Mouse (Mus musculus) hindbrain, postnatal 0 days (tissue): Measurements from ENCODE around the gene Slc25a26. TPM values are rescaled to one million over a fixed set of nuclear protein-coding genes. Genes with fewer than 3 reads are reported as not detected.

ENCODE experiments used
- ATAC-seq: fragments of 200-750 bp; cut with Nextera tagmentation; 2 replicates; pipeline ENCODE4 v1.8.0; 2017; ENCODE audit warnings: mild to moderate bottlenecking, moderate TSS enrichment, moderate library complexity
- DNase-seq: peaks from one replicate; pipeline ENCODE4 v3.0.0-alpha.2; 2015; ENCODE audit warnings: low spot score
- H3K27ac ChIP-seq: fragments of 300-500 bp; sonication (generic); 2 replicates; pipeline ENCODE4 v1.5.1; 2014; ENCODE audit warnings: mild to moderate bottlenecking
- H3K27me3 ChIP-seq: fragments of 300-500 bp; sonication (generic); 2 replicates; pipeline ENCODE4 v1.6.1; 2014; ENCODE audit warnings: low read length, mixed read lengths; ENCODE audit not compliant: insufficient read depth
- H3K36me3 ChIP-seq: fragments of 300-500 bp; sonication (generic); 2 replicates; pipeline ENCODE4 v1.6.1; 2014; ENCODE audit warnings: low read length, mixed read lengths; ENCODE audit not compliant: insufficient read depth
- H3K4me1 ChIP-seq: fragments of 300-500 bp; sonication (generic); 2 replicates; pipeline ENCODE4 v1.6.1; 2014; ENCODE audit warnings: antibody characterized with exemption, low read length, mixed read lengths; ENCODE audit not compliant: insufficient read depth
- H3K4me2 ChIP-seq: fragments of 300-500 bp; sonication (generic); 2 replicates; pipeline ENCODE4 v1.6.1; 2014; ENCODE audit warnings: low read depth, mild to moderate bottlenecking, low read length, moderate library complexity, mixed read lengths
- H3K4me3 ChIP-seq: fragments of 300-500 bp; sonication (generic); 2 replicates; pipeline ENCODE4 v1.5.1; 2014; ENCODE audit warnings: low read length
- H3K9ac ChIP-seq: fragments of 300-500 bp; sonication (generic); replicated peaks from 2 replicates; pipeline ENCODE4 v1.6.1; 2014; ENCODE audit warnings: mild to moderate bottlenecking, low read length, moderate library complexity, mixed read lengths
- H3K9me3 ChIP-seq: fragments of 300-500 bp; sonication (generic); 2 replicates; pipeline ENCODE4 v1.6.1; 2016; ENCODE audit warnings: low read length, mixed read lengths
- CTCF ChIP-seq: IDR thresholded peaks from 2 replicates; pipeline ENCODE4 v1.5.1; 2016; ENCODE audit warnings: antibody characterized with exemption, control low read depth, low read depth
- WGBS: fragments of 180-500 bp; shearing (Covaris S2); extraction: QIAGEN DNeasy Blood & Tissue Kit; methylation state at CpG from one replicate; pipeline ENCODE4 v1.1.7; 2014; 5-methylcytosine and 5-hydroxymethylcytosine counted together
- polyA plus RNA-seq: library from polyadenylated mRNA; unstranded; fragments of >200 nt; fragmentation: Nextera tagmentation; extraction: Ambion mirVana; gene quantifications from 2 replicates; pipeline ENCODE4 v1.2.1, GENCODE M21; 2015
- total RNA-seq: library from RNA; depleted of rRNA; stranded (reverse); fragments of >200 nt; gene quantifications from 2 replicates; pipeline ENCODE4 v1.2.3, GENCODE M21; 2014

Slc25a26 gene
- total and polyA plus RNA-seq, 2 experiments from 2014 or later = 4.1 to 10.2 TPM

- Histone ChIP-seq H3K36me3 (peaks cover 20% of the 10 kb centered on the region), H3K4me2 (no peak overlapping the region), H3K9ac (no peak overlapping the region), H3K4me1 (peaks cover 5% of the 10 kb centered on the region; the same call in 1 of the 2 replicates), H3K4me3 (no peak overlapping the region), H3K9me3 (no peaks in the 10 kb centered on the region), H3K27ac (no peak overlapping the region), H3K27me3 (no peaks in the 10 kb centered on the region)
- DNase-seq (no peak), ATAC-seq (no peak)
- TF ChIP-seq CTCF = no peak
- 89% methylated on average over 5 of the region's 5 CpGs for WGBS
Measured at GRCm38 (mm10) chr6:94624543-94624942, 124.4 kb downstream of the Slc25a26 start.

GRCm38 (mm10) chr6:94625896-94626295 is 125.8 kb downstream of the Slc25a26 start:
- H3K27ac ChIP-seq = peak overlapping the region; percentile 87; the same call in 1 of the 2 replicates
- H3K9ac ChIP-seq = no peak overlapping the region
- no peak for DNase-seq
- no peaks in the 10 kb centered on the region for H3K9me3 ChIP-seq
- H3K4me1 ChIP-seq = peaks cover 5% of the 10 kb centered on the region; the same call in 1 of the 2 replicates
- no peak overlapping the region for H3K4me2 ChIP-seq
- WGBS = 64% methylated on average over 5 of the region's 5 CpGs
- no peak for TF ChIP-seq CTCF
- no peaks in the 10 kb centered on the region for H3K27me3 ChIP-seq
- ATAC-seq = no peak
- peaks cover 16% of the 10 kb centered on the region for H3K36me3 ChIP-seq
- no peak overlapping the region for H3K4me3 ChIP-seq

GRCm38 (mm10) chr6:94626807-94627206 is 126.7 kb downstream of the Slc25a26 start:
- Histone ChIP-seq H3K27me3 (no peaks in the 10 kb centered on the region), H3K4me3 (no peak overlapping the region), H3K4me1 (peaks cover 5% of the 10 kb centered on the region; the same call in 1 of the 2 replicates), H3K4me2 (no peak overlapping the region), H3K9ac (no peak overlapping the region; the same call in 1 of the 2 replicates), H3K36me3 (peaks cover 8% of the 10 kb centered on the region), H3K9me3 (no peaks in the 10 kb centered on the region), H3K27ac (peak overlapping the region; percentile 87)
- 48% methylated on average over 2 of the region's 2 CpGs for WGBS
- ATAC-seq (no peak), DNase-seq (no peak)
- no peak for TF ChIP-seq CTCF

GRCm38 (mm10) chr6:94627714-94628595 is 127.8 kb downstream of the Slc25a26 start:
- no peaks in the 10 kb centered on the region for H3K9me3 ChIP-seq
- DNase-seq (no peak), ATAC-seq (no peak)
- H3K27ac ChIP-seq = peak overlapping the region; percentile 87
- no peak overlapping the region for H3K4me3 ChIP-seq
- no peaks in the 10 kb centered on the region for H3K27me3 ChIP-seq
- whole genome bisulfite sequencing = 38% methylated on average over 15 of the region's 15 CpGs
- no peak overlapping the region for H3K4me2 ChIP-seq
- H3K36me3 ChIP-seq = no peaks in the 10 kb centered on the region; the same call in 1 of the 2 replicates
- peak overlapping the region; percentile 37; the same call in 1 of the 2 replicates for H3K9ac ChIP-seq
- peaks cover 9% of the 10 kb centered on the region for H3K4me1 ChIP-seq
- no peak for TF ChIP-seq CTCF

GRCm38 (mm10) chr6:94628787-94629186 is 128.7 kb downstream of the Slc25a26 start:
- ATAC-seq (no peak), DNase-seq (no peak)
- 60% methylated on average over 6 of the region's 6 CpGs for whole genome bisulfite sequencing
- Histone ChIP-seq H3K4me1 (peaks cover 9% of the 10 kb centered on the region), H3K27ac (peak overlapping the region; percentile 87), H3K36me3 (no peaks in the 10 kb centered on the region; the same call in 1 of the 2 replicates), H3K9ac (no peak overlapping the region; the same call in 1 of the 2 replicates), H3K4me2 (no peak overlapping the region), H3K4me3 (no peak overlapping the region), H3K9me3 (no peaks in the 10 kb centered on the region), H3K27me3 (no peaks in the 10 kb centered on the region)
- TF ChIP-seq CTCF = no peak

- DNase-seq (peak; percentile 74), ATAC-seq (peak; percentile 94)
- no peak for TF ChIP-seq CTCF
- no peaks in the 10 kb centered on the region; the same call in 1 of the 2 replicates for H3K36me3 ChIP-seq
- WGBS = 42% methylated on average over 7 of the region's 7 CpGs
- no peak overlapping the region for H3K9ac ChIP-seq
- H3K27ac ChIP-seq = peak overlapping the region; percentile 87
- no peak overlapping the region for H3K4me2 ChIP-seq
- no peak overlapping the region for H3K4me3 ChIP-seq
- no peaks in the 10 kb centered on the region for H3K9me3 ChIP-seq
- no peaks in the 10 kb centered on the region for H3K27me3 ChIP-seq
- H3K4me1 ChIP-seq = peaks cover 9% of the 10 kb centered on the region
Measured at GRCm38 (mm10) chr6:94631051-94631778, 131.1 kb downstream of the Slc25a26 start.
